Mouse (Mus musculus): ENCODE measurements around the gene Snx21. TPM values are rescaled to one million over a fixed set of nuclear protein-coding genes. Genes with fewer than 3 reads are reported as not detected.

Gene Snx21
- polyA plus RNA-seq, 1 experiment from 2014 or later, result 13.9 TPM

- TF ChIP-seq EP300 (optimal IDR thresholded peaks at IDR 0.05) (no peak), CTCF (IDR thresholded peaks at IDR 0.05; ENCODE audit: low read depth) (no peak)
- WGBS, result 90% methylated on average over 15 of the region's 16 CpGs
Measured at GRCm38 (mm10) chr2:164827146-164827850, 41.7 kb downstream of the Snx21 start.

GRCm38 (mm10) chr2:164828437-164828836 lies 42.8 kb downstream of the Snx21 start, which contains the start of gene Spata25:
Gene Spata25, minus strand, starts transcription at chr2:164828537.
- 83% methylated on average over 6 of the region's 6 CpGs for WGBS
- 0 out of 2 replicates have a peak, but pooled peaks cover 5% of the 10 kb centered on the region for H3K4me1 ChIP-seq (replicated peaks; ENCODE audit: control insufficient read depth, insufficient read depth)
- no peak within 1 kb of the TSS for H3K4me3 ChIP-seq (ENCODE audit: low read depth, low read length)
- no peak within 1 kb of the TSS for H3K27ac ChIP-seq (replicated peaks)
- no peaks in the 10 kb centered on the region for H3K27me3 ChIP-seq (ENCODE audit: control insufficient read depth, insufficient read depth, low read length)
- TF ChIP-seq EP300 (optimal IDR thresholded peaks at IDR 0.05) (no peak), CTCF (IDR thresholded peaks at IDR 0.05; ENCODE audit: low read depth) (no peak)
- no peak within 1 kb of the TSS for H3K9ac ChIP-seq (ENCODE audit: low read length)
- H3K36me3 ChIP-seq (ENCODE audit: control insufficient read depth, insufficient read depth, low read length), result peaks cover 16% of the 10 kb centered on the region; the same call in 1 of the 2 replicates
- H3K4me2 ChIP-seq (replicated peaks; ENCODE audit: low read depth), result no peak within 1 kb of the TSS
- no peaks in the 10 kb centered on the region for H3K9me3 ChIP-seq (ENCODE audit: control insufficient read depth, low read length)
- DNase-seq (ENCODE audit: low spot score), result no peak
- ATAC-seq (ENCODE audit: low FRiP score, low TSS enrichment), result no peak

More at GRCm38 (mm10) chr2:164827146-164827850, 41.7 kb downstream of the Snx21 start:
- DNase-seq (ENCODE audit: low spot score), result no peak
- Histone ChIP-seq H3K4me3 (ENCODE audit: low read depth, low read length) (no peak overlapping the region), H3K27ac (replicated peaks) (no peak overlapping the region), H3K27me3 (ENCODE audit: control insufficient read depth, insufficient read depth, low read length) (no peaks in the 10 kb centered on the region), H3K9me3 (ENCODE audit: control insufficient read depth, low read length) (no peaks in the 10 kb centered on the region), H3K4me1 (replicated peaks; ENCODE audit: control insufficient read depth, insufficient read depth) (0 out of 2 replicates have a peak, but pooled peaks cover 2% of the 10 kb centered on the region), H3K9ac (ENCODE audit: low read length) (no peak overlapping the region), H3K36me3 (ENCODE audit: control insufficient read depth, insufficient read depth, low read length) (peaks cover 16% of the 10 kb centered on the region; the same call in 1 of the 2 replicates), H3K4me2 (replicated peaks; ENCODE audit: low read depth) (no peak overlapping the region)
- no peak for ATAC-seq (ENCODE audit: low FRiP score, low TSS enrichment)

- Histone ChIP-seq H3K27me3 (ENCODE audit: control insufficient read depth, insufficient read depth, low read length) (no peaks in the 10 kb centered on the region), H3K4me2 (replicated peaks; ENCODE audit: low read depth) (no peak overlapping the region), H3K9me3 (ENCODE audit: control insufficient read depth, low read length) (no peaks in the 10 kb centered on the region), H3K9ac (ENCODE audit: low read length) (no peak overlapping the region), H3K27ac (replicated peaks) (no peak overlapping the region), H3K4me3 (ENCODE audit: low read depth, low read length) (no peak overlapping the region), H3K36me3 (ENCODE audit: control insufficient read depth, insufficient read depth, low read length) (peaks cover 16% of the 10 kb centered on the region; the same call in 1 of the 2 replicates), H3K4me1 (replicated peaks; ENCODE audit: control insufficient read depth, insufficient read depth) (0 out of 2 replicates have a peak, but pooled peaks cover 2% of the 10 kb centered on the region)
- 92% methylated on average over 1 of the region's 1 CpGs for WGBS
- TF ChIP-seq CTCF (IDR thresholded peaks at IDR 0.05; ENCODE audit: low read depth), result no peak
- no peak for TF ChIP-seq EP300 (optimal IDR thresholded peaks at IDR 0.05)
- DNase-seq (ENCODE audit: low spot score) (no peak), ATAC-seq (ENCODE audit: low FRiP score, low TSS enrichment) (no peak)
Measured at GRCm38 (mm10) chr2:164829090-164829489, 43.5 kb downstream of the Snx21 start.

- Histone ChIP-seq H3K9ac (ENCODE audit: low read length) (no peak overlapping the region), H3K9me3 (ENCODE audit: control insufficient read depth, low read length) (no peaks in the 10 kb centered on the region), H3K27ac (replicated peaks) (no peak overlapping the region), H3K4me1 (replicated peaks; ENCODE audit: control insufficient read depth, insufficient read depth) (peaks cover 2% of the 10 kb centered on the region; the same call in 1 of the 2 replicates), H3K36me3 (ENCODE audit: control insufficient read depth, insufficient read depth, low read length) (peaks cover 7% of the 10 kb centered on the region; the same call in 1 of the 2 replicates), H3K27me3 (ENCODE audit: control insufficient read depth, insufficient read depth, low read length) (no peaks in the 10 kb centered on the region), H3K4me2 (replicated peaks; ENCODE audit: low read depth) (no peak overlapping the region), H3K4me3 (ENCODE audit: low read depth, low read length) (no peak overlapping the region)
- DNase-seq (ENCODE audit: low spot score), result no peak
- 82% methylated on average over 10 of the region's 10 CpGs for WGBS
- ATAC-seq (ENCODE audit: low FRiP score, low TSS enrichment), result no peak
- TF ChIP-seq EP300 (optimal IDR thresholded peaks at IDR 0.05) (no peak), CTCF (IDR thresholded peaks at IDR 0.05; ENCODE audit: low read depth) (no peak)
Measured at GRCm38 (mm10) chr2:164831029-164831428, 45.4 kb downstream of the Snx21 start.

GRCm38 (mm10) chr2:164832032-164832747 lies 46.6 kb downstream of the Snx21 start:
- H3K27ac ChIP-seq (replicated peaks), result peak overlapping the region; percentile 84; the same call in 1 of the 2 replicates
- peak overlapping the region; percentile 71; the same call in 1 of the 2 replicates for H3K9ac ChIP-seq (ENCODE audit: low read length)
- H3K4me3 ChIP-seq (ENCODE audit: low read depth, low read length), result peak overlapping the region; percentile 70
- H3K4me2 ChIP-seq (replicated peaks; ENCODE audit: low read depth), result peak overlapping the region; percentile 98
- H3K9me3 ChIP-seq (ENCODE audit: control insufficient read depth, low read length), result no peaks in the 10 kb centered on the region
- DNase-seq (ENCODE audit: low spot score) (no peak), ATAC-seq (ENCODE audit: low FRiP score, low TSS enrichment) (no peak; the same call in 1 of the 2 replicates)
- TF ChIP-seq EP300 (optimal IDR thresholded peaks at IDR 0.05) (no peak), CTCF (IDR thresholded peaks at IDR 0.05; ENCODE audit: low read depth) (no peak)
- peaks cover 2% of the 10 kb centered on the region; the same call in 1 of the 2 replicates for H3K4me1 ChIP-seq (replicated peaks; ENCODE audit: control insufficient read depth, insufficient read depth)
- 60% methylated on average over 16 of the region's 16 CpGs for WGBS
- no peaks in the 10 kb centered on the region for H3K27me3 ChIP-seq (ENCODE audit: control insufficient read depth, insufficient read depth, low read length)
- peaks cover 7% of the 10 kb centered on the region; the same call in 1 of the 2 replicates for H3K36me3 ChIP-seq (ENCODE audit: control insufficient read depth, insufficient read depth, low read length)
